Mouse (Mus musculus) subcutaneous adipose tissue, adult 2 months (tissue): ENCODE results near the gene Mrps25. TPM values are rescaled to one million over a fixed set of nuclear protein-coding genes. Genes with fewer than 3 reads are reported as not detected.

Source experiments
- polyA plus RNA-seq: library from polyadenylated mRNA; depleted of rRNA; stranded (reverse); fragments of >200 nt; gene quantifications from 2 replicates; pipeline ENCODE4 v1.2.3, GENCODE M21; 2012; ENCODE audit warnings: low replicate concordance; rRNA removed

Mrps25 gene
- polyA plus RNA-seq = 15.9 and 17.7 TPM in 2 replicates

DNA sequence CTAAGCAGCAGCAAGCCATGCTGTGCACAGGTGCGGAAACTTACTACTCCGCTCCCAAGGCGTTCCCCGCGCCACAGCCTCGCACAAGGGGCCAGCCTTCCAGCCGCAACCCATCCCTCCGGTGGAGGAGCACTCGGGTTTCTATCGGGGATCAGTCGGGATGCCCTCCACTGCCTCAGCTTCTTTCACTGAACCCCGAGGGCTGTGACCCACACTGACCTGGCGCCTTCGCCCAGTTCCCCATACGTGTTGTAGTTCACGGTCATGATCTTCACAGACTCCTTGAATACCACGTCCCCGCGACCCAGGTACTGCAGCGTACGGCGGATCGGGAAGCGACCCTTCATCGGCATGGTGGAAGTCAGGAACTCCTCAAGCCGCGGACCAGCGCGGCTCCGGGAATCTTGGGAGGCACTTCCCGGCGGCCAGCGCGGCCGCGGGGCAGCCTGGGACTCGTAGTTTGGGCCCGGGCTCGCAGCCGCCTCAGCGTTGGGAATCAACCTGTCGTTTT lies at the start of gene Mrps25:
Mrps25 (minus strand) TSS at position 413 of the 511 bp plus-strand sequence.

GRCm38 (mm10) chr6:92214773-92215449 lies 31.1 kb upstream of the Mrps25 start, which contains the start of gene Rbsn:
Gene Rbsn, minus strand, starts transcription at chr6:92214925.

Other genes starting within 250 kb of the Mrps25 start
- 13.9 and 29.2 TPM in 2 replicates for gene Fgd5, start 205.2 kb downstream of the Mrps25 start, polyA plus RNA-seq
- 13.3 and 26.9 TPM in 2 replicates for gene Nr2c2, start 92.6 kb downstream of the Mrps25 start, polyA plus RNA-seq
- gene Rbsn, start 30.9 kb upstream of the Mrps25 start, polyA plus RNA-seq = 9.8 and 15.8 TPM in 2 replicates
- not detected in 2 replicates for gene Trh, start 60.6 kb upstream of the Mrps25 start, polyA plus RNA-seq